Mouse (Mus musculus): ENCODE measurements at regions not wholly inside any gene's neighbourhood (a gene's known extent, or its start where the extent isn't known, plus 50 kb on each side); places are given as distances from the start of the nearest gene placed in this dataset.

DNA sequence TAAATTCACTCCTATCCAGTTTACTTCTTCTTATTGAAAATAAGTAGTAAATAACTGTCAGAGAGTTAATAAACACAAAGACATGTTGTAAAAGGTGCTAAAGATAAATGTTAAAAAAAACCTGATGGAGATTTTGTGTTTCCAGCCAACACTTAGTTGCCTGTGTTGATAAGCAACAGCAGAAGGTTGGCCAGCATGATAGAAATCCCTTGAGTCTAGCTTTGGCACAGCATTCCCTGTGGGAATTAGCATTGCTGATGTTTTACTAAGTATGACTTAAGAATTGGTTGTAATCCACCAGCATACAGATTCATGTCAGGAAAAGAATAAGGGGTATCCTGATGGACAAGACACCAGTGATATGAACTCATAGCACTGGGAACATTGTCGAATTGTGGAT, 594.3 kb downstream of the Plod2 start:
- no peak for DNase-seq

DNA sequence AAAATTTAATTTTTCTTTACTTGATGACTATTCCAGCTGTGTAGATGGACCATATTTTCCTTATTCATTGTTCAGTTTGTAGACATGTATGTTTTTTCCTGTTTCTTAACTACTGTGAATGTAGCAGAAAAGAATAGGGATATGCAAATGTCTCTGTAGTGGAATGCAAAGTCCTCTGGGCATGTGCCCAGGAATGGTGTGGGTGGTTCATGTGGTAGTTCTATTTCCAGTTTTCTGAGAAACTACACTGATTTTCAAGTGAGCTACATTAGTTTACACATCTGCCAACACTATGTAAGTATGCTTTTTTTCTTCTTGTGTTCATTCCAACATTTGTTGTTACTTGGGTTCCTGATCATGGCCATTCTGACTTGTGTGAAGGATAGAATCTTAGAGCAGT, 628.0 kb downstream of the Plod2 start:
- peak; percentile 54 for DNase-seq

DNA sequence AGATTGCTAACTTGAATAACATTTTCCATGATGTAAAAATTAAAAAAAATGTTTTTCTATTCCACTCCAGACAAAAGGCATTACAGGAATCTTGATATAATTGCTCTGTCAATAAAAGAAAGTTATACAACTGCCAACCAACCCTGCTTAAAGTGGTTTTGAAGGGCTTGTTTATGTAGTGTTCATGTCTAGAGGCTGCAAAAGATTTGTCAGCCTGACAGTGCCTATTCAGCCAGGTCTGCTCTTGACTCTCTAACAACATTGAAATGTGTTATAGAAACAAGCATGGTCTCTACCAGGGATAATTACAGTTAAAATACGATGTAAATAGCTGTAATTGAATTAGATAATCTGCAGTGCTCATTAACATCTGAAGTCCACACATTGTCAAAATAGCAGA, 644.6 kb downstream of the Plod2 start:
- DNase-seq, result no peak

- no peak for DNase-seq
These were observed 690.5 kb downstream of the Plod2 start for GRCm38 (mm10) chr9:93232562-93232961.

GRCm38 (mm10) chr9:93252146-93252545, 710.1 kb downstream of the Plod2 start:
- DNase-seq, result no peak

DNA sequence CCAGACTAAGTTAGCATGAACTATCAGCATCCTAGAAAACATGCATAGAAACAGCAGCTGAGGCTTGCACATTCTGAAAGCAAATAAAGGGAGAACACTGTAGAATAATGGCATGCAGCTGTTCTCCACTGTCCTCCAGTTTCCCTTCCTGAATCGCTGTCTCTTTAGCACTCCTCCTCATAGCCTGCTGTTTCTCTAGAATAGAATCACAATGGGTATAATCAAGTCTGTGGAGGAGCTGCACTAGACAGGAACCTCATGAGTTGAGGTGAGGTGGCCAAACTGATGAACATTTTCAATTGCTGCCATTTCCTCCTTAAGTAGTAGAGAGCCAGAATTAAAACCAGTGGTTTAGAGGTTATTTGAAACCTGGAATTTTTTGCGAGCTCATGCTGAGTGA, 755.3 kb downstream of the Plod2 start:
- DNase-seq, result no peak

GRCm38 (mm10) chr9:93306753-93307152, 764.7 kb downstream of the Plod2 start:
- DNase-seq, result no peak

DNA sequence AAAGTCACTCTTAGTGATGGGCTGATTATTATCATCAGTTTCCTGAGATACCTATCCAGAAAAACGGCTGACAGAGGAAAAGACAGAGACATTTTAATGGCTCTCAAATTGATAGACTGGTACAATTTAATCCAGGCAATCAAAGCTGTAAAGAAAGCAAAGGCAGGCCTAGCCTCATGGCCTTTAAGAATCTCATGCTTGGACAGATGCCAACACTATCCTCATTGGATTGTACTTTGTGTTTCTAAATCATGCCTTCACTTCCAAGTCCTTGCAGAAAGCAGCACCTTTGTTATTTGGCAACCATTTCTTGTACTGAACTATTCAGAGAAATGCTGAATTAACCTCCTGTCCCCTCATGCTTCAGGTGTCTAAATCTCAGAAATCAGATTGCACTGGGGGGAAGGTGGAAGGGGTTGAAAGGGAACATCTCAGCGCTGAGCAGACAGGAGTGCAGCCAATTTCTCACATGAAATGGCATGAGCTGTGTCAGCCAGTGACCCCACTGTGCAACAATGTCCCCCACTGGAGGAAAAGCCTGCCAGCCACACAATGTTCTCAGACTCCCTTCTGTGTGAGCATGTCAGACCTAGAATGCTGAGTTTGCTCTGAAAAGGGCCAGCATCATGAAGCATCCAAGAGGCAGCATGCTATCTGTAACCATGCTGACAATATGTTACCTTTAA, 787.1 kb downstream of the Plod2 start:
- no peak for DNase-seq
